Mouse (Mus musculus): ENCODE measurements around the gene Vmn1r155.
"Not testable (repeated sequence)": the region's sequence is repeated elsewhere in the genome, so short reads cannot be mapped to it uniquely, and the experiment has no call there.

Gene Vmn1r155

DNA sequence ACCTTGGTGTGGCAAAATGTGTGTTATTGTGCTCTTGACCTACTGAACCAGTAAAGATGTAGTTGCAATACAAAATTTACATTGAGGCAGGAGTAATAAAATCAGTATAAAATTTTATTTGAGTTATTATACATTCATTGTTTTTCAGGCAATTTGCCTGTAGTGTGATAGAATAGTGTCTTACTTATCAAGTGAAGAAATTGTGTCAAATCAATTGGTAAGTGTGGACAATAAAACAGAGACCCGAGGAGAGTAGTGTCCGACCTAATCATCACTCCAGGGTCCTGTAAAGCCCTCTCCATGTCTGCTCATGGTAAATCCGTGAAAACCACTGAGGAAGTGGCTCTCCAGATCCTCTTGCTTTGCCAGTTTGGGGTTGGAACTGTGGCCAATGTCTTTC is at the start of gene Vmn1r155:
Vmn1r155 (plus strand) TSS at position 301 of the 400 bp plus-strand sequence.
- not testable (repeated sequence) for DNase-seq (ENCODE audit: low spot score)

DNA sequence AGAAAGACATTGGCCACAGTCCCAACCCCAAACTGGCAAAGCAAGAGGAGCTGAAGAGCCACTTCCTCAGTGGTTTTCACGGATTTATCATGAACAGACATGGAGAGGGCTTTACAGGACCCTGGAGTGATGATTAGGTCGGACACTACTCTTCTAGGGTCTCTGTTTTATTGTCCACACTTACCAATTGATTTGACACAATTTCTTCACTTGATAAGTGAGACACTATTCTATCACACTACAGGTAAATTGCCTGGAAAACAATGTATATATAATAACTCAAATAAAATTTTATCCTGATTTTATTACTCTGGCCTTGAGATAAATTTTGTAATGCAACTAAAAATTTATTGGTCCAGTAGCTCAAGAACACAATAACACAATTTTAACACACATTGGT is 34.4 kb downstream of the Vmn1r155 start, which contains the start of gene Gm8693:
Gm8693 (minus strand) TSS at position 101 of the 400 bp plus-strand sequence.
- DNase-seq (ENCODE audit: low spot score) = not testable (repeated sequence)
